Comparison of ENCODE assay signal across 10 mouse cellular contexts in the genomic region with DNA sequence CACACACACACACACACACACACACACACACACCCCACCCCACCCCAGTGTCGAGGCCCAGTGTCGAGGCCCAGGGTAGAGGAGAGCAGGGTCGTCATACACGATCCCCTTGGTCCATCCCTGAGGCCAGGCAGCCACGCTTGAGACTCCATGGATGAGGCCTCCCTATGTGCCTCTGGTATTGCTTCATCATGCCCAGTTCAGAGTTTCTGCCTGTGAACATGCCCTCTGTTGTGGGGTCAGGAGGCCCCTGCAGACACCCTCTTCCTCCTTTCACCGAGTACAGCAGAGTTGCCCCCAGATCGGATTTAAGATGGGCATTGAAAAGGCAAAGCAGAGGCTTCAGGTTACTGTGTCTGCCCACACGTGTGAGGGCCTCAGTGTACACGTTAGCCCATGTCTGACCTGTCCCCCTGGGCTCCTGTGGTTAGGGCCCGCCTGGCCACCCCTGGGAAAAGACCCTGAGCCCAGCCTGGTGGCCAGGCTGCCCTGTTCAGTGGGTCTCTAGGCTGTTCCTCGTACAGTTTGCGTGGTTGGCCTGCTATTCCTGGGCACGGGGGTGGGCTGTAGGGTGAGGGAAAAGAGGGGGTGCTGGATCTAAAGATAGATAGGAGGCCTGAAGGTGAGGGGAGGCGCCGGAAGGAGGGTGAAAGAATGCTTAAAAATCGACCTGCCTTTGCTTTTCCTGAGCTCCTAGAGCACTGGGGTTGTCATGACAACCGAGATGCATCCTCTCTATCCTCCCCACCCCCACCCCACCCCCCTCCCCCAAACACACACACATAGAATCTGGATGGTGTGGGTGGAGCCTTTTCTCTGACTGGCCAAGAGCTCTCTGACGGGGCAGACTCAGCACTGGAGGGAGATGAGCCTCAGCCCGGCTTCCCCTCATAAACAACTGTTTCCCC. TPM values are rescaled to one million over a fixed set of nuclear protein-coding genes. Genes with fewer than 3 reads are reported as not detected.
DNase-seq lines count a peak whose midpoint lies in the region; ATAC-seq and TF ChIP-seq lines count a peak whose summit lies in the region.
"Had no signal": no experiment of that assay in that cellular context is flagged by ENCODE, and none has a peak within 500 bp of the region (broad histone marks: within the 10 kb centered on the region; RNA-seq: fewer than 3 reads in every experiment).

No protein-coding gene starts in this region.

- 30% methylated on average over 19 of the region's 19 CpGs for WGBS in forebrain, embryonic 16.5 days
- WGBS in midbrain, embryonic 12.5 days: 21% methylated on average over 19 of the region's 19 CpGs

- peak; percentile 88 for ATAC-seq in forebrain, embryonic 16.5 days
- ATAC-seq in midbrain, embryonic 12.5 days (ENCODE audit: low FRiP score, low read depth): peak; percentile 81
- ATAC-seq: liver, postnatal 0 days had no signal

- no peaks in the 10 kb centered on the region for H3K36me3 ChIP-seq in forebrain, embryonic 16.5 days (ENCODE audit: control insufficient read depth, insufficient read depth)
- H3K36me3 ChIP-seq in midbrain, embryonic 12.5 days: no peaks in the 10 kb centered on the region
- H3K36me3 ChIP-seq: embryonic facial prominence, embryonic 12.5 days had no signal

- H3K27ac ChIP-seq in left cerebral cortex, adult 2 months: peak overlapping the region; percentile 81
- peak overlapping the region; percentile 58 for H3K27ac ChIP-seq in forebrain, embryonic 16.5 days (ENCODE audit: low read length)
- H3K27ac ChIP-seq in midbrain, embryonic 12.5 days (replicated peaks): peak overlapping the region; percentile 52
- H3K27ac ChIP-seq: embryonic facial prominence, embryonic 12.5 days had no signal

- H3K27me3 ChIP-seq in forebrain, embryonic 16.5 days (replicated peaks; ENCODE audit: control insufficient read depth, insufficient read depth, low read length): no peaks in the 10 kb centered on the region
- H3K27me3 ChIP-seq in midbrain, embryonic 12.5 days: no peaks in the 10 kb centered on the region
- H3K27me3 ChIP-seq: embryonic facial prominence, embryonic 12.5 days had no signal

- intact Hi-C loops in left cerebral cortex, adult 2 months (cut with DNase I): no loop called here
- intact Hi-C loops in left cerebral cortex, postnatal 4 days (cut with DNase I): no loop called here

- TF ChIP-seq CTCF in left cerebral cortex, adult 2 months (IDR thresholded peaks at IDR 0.05): no peak

- peak overlapping the region; percentile 22; the same call in 1 of the 2 replicates for H3K4me2 ChIP-seq in forebrain, embryonic 16.5 days (ENCODE audit: low read length)
- H3K4me2 ChIP-seq in midbrain, embryonic 12.5 days (replicated peaks): peak overlapping the region; percentile 40
- H3K4me2 ChIP-seq: embryonic facial prominence, embryonic 12.5 days had no signal

- no peak overlapping the region; the same call in 1 of the 2 replicates for H3K9ac ChIP-seq in forebrain, embryonic 16.5 days (replicated peaks; ENCODE audit: low read depth, low read length)
- no peak overlapping the region; the same call in 1 of the 2 replicates for H3K9ac ChIP-seq in midbrain, embryonic 12.5 days (replicated peaks)
- H3K9ac ChIP-seq: embryonic facial prominence, embryonic 12.5 days; liver, postnatal 0 days had no signal

- peaks cover 15% of the 10 kb centered on the region for H3K4me1 ChIP-seq in forebrain, embryonic 16.5 days (replicated peaks; ENCODE audit: control insufficient read depth, insufficient read depth, low read length)
- peaks cover 19% of the 10 kb centered on the region for H3K4me1 ChIP-seq in midbrain, embryonic 12.5 days

- DNase-seq in left cerebral cortex, adult 2 months (ENCODE audit: extremely low spot score in 1 of 2, low spot score in 2 of 2): peak in 1 of 2 experiments; percentile 56
- no peak for DNase-seq in left cerebral cortex, postnatal 4 days
- peak; percentile 40 for DNase-seq in right cerebral cortex, postnatal 4 days
- DNase-seq in spleen, adult 18-20 months: no peak
- no peak for DNase-seq in lung, postnatal 25 days (ENCODE audit: low spot score)
- no peak for DNase-seq in cerebellum, adult 11-12 months
- DNase-seq: liver, postnatal 0 days had no signal

- H3K9me3 ChIP-seq in forebrain, embryonic 16.5 days (ENCODE audit: control insufficient read depth, low read length): no peaks in the 10 kb centered on the region
- H3K9me3 ChIP-seq in midbrain, embryonic 12.5 days: no peaks in the 10 kb centered on the region
- H3K9me3 ChIP-seq: embryonic facial prominence, embryonic 12.5 days had no signal

- no peak overlapping the region for H3K4me3 ChIP-seq in left cerebral cortex, adult 2 months
- H3K4me3 ChIP-seq in forebrain, embryonic 16.5 days (replicated peaks; ENCODE audit: low read length): no peak overlapping the region
- H3K4me3 ChIP-seq in midbrain, embryonic 12.5 days: no peak overlapping the region
- H3K4me3 ChIP-seq: embryonic facial prominence, embryonic 12.5 days had no signal

RNA-seq across cellular contexts. Expression of a gene that starts 41.7 kb away (rescaled TPM):
- total RNA-seq in left cerebral cortex, adult 2 months (2021): 100 to 1,000 TPM; 285 to 297 TPM
- total RNA-seq in left cerebral cortex, postnatal 4 days (2021): 100 to 1,000 TPM; 116 to 119 TPM
- polyA plus RNA-seq in forebrain, embryonic 16.5 days (2015; fragmentation: Nextera tagmentation; extraction: Ambion mirVana): 93.4 and 95.3 TPM in 2 replicates
- polyA plus RNA-seq in midbrain, embryonic 12.5 days (2016; fragmentation: Nextera tagmentation; extraction: Ambion mirVana): 35.8 and 39.1 TPM in 2 replicates

RNA-seq across cellular contexts. Expression of a gene that starts 58.3 kb away (rescaled TPM):
- total RNA-seq in left cerebral cortex, adult 2 months (2021): 10 to 100 TPM; 33.2 to 38.3 TPM
- 10 to 100 TPM; 39.7 to 45.2 TPM for total RNA-seq in left cerebral cortex, postnatal 4 days (2021)
- 45.8 and 51.5 TPM in 2 replicates for polyA plus RNA-seq in forebrain, embryonic 16.5 days (2015; fragmentation: Nextera tagmentation; extraction: Ambion mirVana)
- 49.3 and 50.4 TPM in 2 replicates for polyA plus RNA-seq in midbrain, embryonic 12.5 days (2016; fragmentation: Nextera tagmentation; extraction: Ambion mirVana)
